Mouse (Mus musculus): ENCODE measurements around the gene Jph3. TPM values are rescaled to one million over a fixed set of nuclear protein-coding genes. Genes with fewer than 3 reads are reported as not detected.
A peak's percentile ranks its signal among the peaks of the same experiment; 100 is the strongest.

Jph3 gene
- polyA plus RNA-seq, 1 experiment = 0.20 TPM

DNA sequence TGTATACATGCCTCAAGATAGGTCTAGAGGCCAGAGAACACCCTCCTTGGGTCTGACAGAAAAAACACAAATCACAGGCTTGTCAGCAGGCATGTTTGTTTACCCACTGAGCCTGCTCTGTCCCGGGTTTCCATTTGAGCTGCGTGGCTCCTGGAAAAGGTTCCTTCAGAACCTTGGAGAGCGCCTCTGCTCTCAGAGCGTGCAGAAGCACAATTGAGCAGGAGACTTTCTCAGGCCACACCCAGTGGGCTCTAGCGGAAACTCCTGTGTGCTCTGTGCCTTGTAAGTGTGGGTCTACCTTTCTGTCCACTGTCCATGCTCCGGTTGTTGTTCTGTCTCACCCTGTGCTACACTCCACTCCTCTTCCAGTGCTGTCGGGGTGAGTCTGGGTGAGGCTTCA lies 6.8 kb downstream of the Jph3 start:
- H3K4me3 ChIP-seq (ENCODE audit: insufficient read depth, low read depth, low read length) = no peak overlapping the region
- peak; percentile 43 for DNase-seq
- no peak overlapping the region for H3K27ac ChIP-seq (ENCODE audit: insufficient read depth, low read depth, low read length)
- H3K4me1 ChIP-seq (ENCODE audit: control insufficient read depth, insufficient read depth, low read length) = no peaks in the 10 kb centered on the region
- H3K36me3 ChIP-seq (ENCODE audit: control insufficient read depth, insufficient read depth, low read length) = no peaks in the 10 kb centered on the region
- WGBS = 17% methylated on average over 7 of the region's 7 CpGs
- H3K27me3 ChIP-seq (replicated peaks; ENCODE audit: control insufficient read depth, insufficient read depth, low read length) = peaks cover 3% of the 10 kb centered on the region; the same call in 1 of the 2 replicates
- TF ChIP-seq POLR2A (IDR thresholded peaks at IDR 0.05; ENCODE audit: low read depth, low read length) (no peak), CTCF (conservative IDR thresholded peaks at IDR 0.05; ENCODE audit: insufficient read depth, insufficient read length, low read depth, low read length) (no peak)

DNA sequence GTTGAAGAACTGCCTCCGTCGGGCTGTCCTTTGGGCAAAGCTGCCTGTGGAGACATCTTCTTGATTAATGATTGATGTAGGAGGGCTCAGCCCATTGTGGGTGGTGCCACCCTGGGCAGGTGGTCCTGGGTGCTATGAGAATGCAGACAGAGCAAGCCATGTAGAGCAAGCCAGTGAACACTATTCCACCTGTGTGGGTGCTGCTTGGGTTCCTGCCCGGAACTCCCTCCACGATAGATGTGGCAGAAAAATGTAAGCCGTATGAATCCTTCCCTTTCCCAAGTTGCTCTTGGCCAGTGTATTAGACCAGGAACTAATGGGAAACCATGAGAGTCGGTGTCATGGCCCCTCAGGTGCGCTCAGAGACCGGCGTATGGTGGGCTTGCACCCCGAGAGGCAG lies 11.3 kb downstream of the Jph3 start:
- no peaks in the 10 kb centered on the region for H3K27me3 ChIP-seq (replicated peaks; ENCODE audit: control insufficient read depth, insufficient read depth, low read length)
- no peak for DNase-seq
- H3K27ac ChIP-seq (ENCODE audit: insufficient read depth, low read depth, low read length) = no peak overlapping the region
- TF ChIP-seq POLR2A (IDR thresholded peaks at IDR 0.05; ENCODE audit: low read depth, low read length) (no peak), CTCF (conservative IDR thresholded peaks at IDR 0.05; ENCODE audit: insufficient read depth, insufficient read length, low read depth, low read length) (no peak)
- no peaks in the 10 kb centered on the region for H3K4me1 ChIP-seq (ENCODE audit: control insufficient read depth, insufficient read depth, low read length)
- no peaks in the 10 kb centered on the region for H3K36me3 ChIP-seq (ENCODE audit: control insufficient read depth, insufficient read depth, low read length)
- no peak overlapping the region for H3K4me3 ChIP-seq (ENCODE audit: insufficient read depth, low read depth, low read length)
- 83% methylated on average over 10 of the region's 10 CpGs for WGBS

DNA sequence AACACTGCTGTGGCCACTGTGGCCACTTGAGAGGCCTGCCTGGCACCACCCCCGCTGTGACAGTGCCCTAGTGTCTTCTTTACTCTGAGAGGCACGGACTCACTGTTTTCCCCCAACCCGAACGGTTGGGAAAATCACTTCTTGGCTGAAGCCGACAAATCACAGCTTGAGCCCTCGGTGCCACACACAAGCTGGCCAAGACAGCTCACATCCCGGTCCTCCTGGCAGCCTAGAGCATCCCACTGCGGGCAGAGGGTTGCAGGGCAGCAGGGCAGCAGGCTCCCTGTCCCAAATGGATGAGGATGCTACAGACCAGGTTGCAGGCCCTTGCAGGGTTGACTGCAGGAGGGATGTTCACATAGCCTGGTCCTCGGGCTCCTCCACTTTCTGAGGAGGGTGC lies 20.1 kb downstream of the Jph3 start:
- 71% methylated on average over 9 of the region's 9 CpGs for WGBS
- Histone ChIP-seq H3K36me3 (ENCODE audit: control insufficient read depth, insufficient read depth, low read length) (no peaks in the 10 kb centered on the region), H3K27ac (ENCODE audit: insufficient read depth, low read depth, low read length) (no peak overlapping the region), H3K4me1 (ENCODE audit: control insufficient read depth, insufficient read depth, low read length) (no peaks in the 10 kb centered on the region), H3K4me3 (ENCODE audit: insufficient read depth, low read depth, low read length) (no peak overlapping the region), H3K27me3 (replicated peaks; ENCODE audit: control insufficient read depth, insufficient read depth, low read length) (no peaks in the 10 kb centered on the region)
- DNase-seq = no peak
- TF ChIP-seq POLR2A (IDR thresholded peaks at IDR 0.05; ENCODE audit: low read depth, low read length) (no peak), CTCF (conservative IDR thresholded peaks at IDR 0.05; ENCODE audit: insufficient read depth, insufficient read length, low read depth, low read length) (no peak)

- Histone ChIP-seq H3K27ac (ENCODE audit: insufficient read depth, low read depth, low read length) (no peak overlapping the region), H3K36me3 (ENCODE audit: control insufficient read depth, insufficient read depth, low read length) (no peaks in the 10 kb centered on the region), H3K4me3 (ENCODE audit: insufficient read depth, low read depth, low read length) (no peak overlapping the region), H3K27me3 (replicated peaks; ENCODE audit: control insufficient read depth, insufficient read depth, low read length) (no peaks in the 10 kb centered on the region), H3K4me1 (ENCODE audit: control insufficient read depth, insufficient read depth, low read length) (no peaks in the 10 kb centered on the region)
- no peak for DNase-seq
- WGBS = 49% methylated on average over 3 of the region's 3 CpGs
- TF ChIP-seq POLR2A (IDR thresholded peaks at IDR 0.05; ENCODE audit: low read depth, low read length) (no peak), CTCF (conservative IDR thresholded peaks at IDR 0.05; ENCODE audit: insufficient read depth, insufficient read length, low read depth, low read length) (peak; percentile 31; the same call in 1 of the 2 replicates)
These were observed 21.1 kb downstream of the Jph3 start for GRCm38 (mm10) chr8:121750512-121750911.

GRCm38 (mm10) chr8:121751407-121751806 lies 22.0 kb downstream of the Jph3 start:
- Histone ChIP-seq H3K4me3 (ENCODE audit: insufficient read depth, low read depth, low read length) (no peak overlapping the region), H3K27me3 (replicated peaks; ENCODE audit: control insufficient read depth, insufficient read depth, low read length) (no peaks in the 10 kb centered on the region), H3K36me3 (ENCODE audit: control insufficient read depth, insufficient read depth, low read length) (no peaks in the 10 kb centered on the region), H3K4me1 (ENCODE audit: control insufficient read depth, insufficient read depth, low read length) (no peaks in the 10 kb centered on the region), H3K27ac (ENCODE audit: insufficient read depth, low read depth, low read length) (no peak overlapping the region)
- TF ChIP-seq POLR2A (IDR thresholded peaks at IDR 0.05; ENCODE audit: low read depth, low read length) (no peak), CTCF (conservative IDR thresholded peaks at IDR 0.05; ENCODE audit: insufficient read depth, insufficient read length, low read depth, low read length) (peak; percentile 76)
- DNase-seq = peak; percentile 46
- WGBS = 28% methylated on average over 3 of the region's 3 CpGs

- TF ChIP-seq CTCF (conservative IDR thresholded peaks at IDR 0.05; ENCODE audit: insufficient read depth, insufficient read length, low read depth, low read length) (no peak), POLR2A (IDR thresholded peaks at IDR 0.05; ENCODE audit: low read depth, low read length) (no peak)
- no peaks in the 10 kb centered on the region for H3K36me3 ChIP-seq (ENCODE audit: control insufficient read depth, insufficient read depth, low read length)
- no peaks in the 10 kb centered on the region for H3K27me3 ChIP-seq (replicated peaks; ENCODE audit: control insufficient read depth, insufficient read depth, low read length)
- no peak for DNase-seq
- 78% methylated on average over 12 of the region's 12 CpGs for WGBS
- H3K4me1 ChIP-seq (ENCODE audit: control insufficient read depth, insufficient read depth, low read length) = no peaks in the 10 kb centered on the region
- H3K27ac ChIP-seq (ENCODE audit: insufficient read depth, low read depth, low read length) = no peak overlapping the region
- H3K4me3 ChIP-seq (ENCODE audit: insufficient read depth, low read depth, low read length) = no peak overlapping the region
These were observed 29.0 kb downstream of the Jph3 start for GRCm38 (mm10) chr8:121758470-121758869.

- WGBS = 55% methylated on average over 7 of the region's 7 CpGs
- no peak overlapping the region for H3K4me3 ChIP-seq (ENCODE audit: insufficient read depth, low read depth, low read length)
- H3K27ac ChIP-seq (ENCODE audit: insufficient read depth, low read depth, low read length) = no peak overlapping the region
- DNase-seq = no peak
- no peaks in the 10 kb centered on the region for H3K36me3 ChIP-seq (ENCODE audit: control insufficient read depth, insufficient read depth, low read length)
- TF ChIP-seq CTCF (conservative IDR thresholded peaks at IDR 0.05; ENCODE audit: insufficient read depth, insufficient read length, low read depth, low read length) (no peak), POLR2A (IDR thresholded peaks at IDR 0.05; ENCODE audit: low read depth, low read length) (no peak)
- H3K27me3 ChIP-seq (replicated peaks; ENCODE audit: control insufficient read depth, insufficient read depth, low read length) = no peaks in the 10 kb centered on the region
- H3K4me1 ChIP-seq (ENCODE audit: control insufficient read depth, insufficient read depth, low read length) = no peaks in the 10 kb centered on the region
These were observed 31.1 kb downstream of the Jph3 start for GRCm38 (mm10) chr8:121760484-121760883.

Data from kidney, adult 2 months (tissue).